Mouse (Mus musculus) lung, postnatal 4 days (tissue): ENCODE results near the gene Lyl1.

ENCODE experiments used
- DNase-seq, 2 experiments: peaks; one replicate each; pipeline ENCODE4 v3.0.0; 2021

Gene Lyl1

DNA sequence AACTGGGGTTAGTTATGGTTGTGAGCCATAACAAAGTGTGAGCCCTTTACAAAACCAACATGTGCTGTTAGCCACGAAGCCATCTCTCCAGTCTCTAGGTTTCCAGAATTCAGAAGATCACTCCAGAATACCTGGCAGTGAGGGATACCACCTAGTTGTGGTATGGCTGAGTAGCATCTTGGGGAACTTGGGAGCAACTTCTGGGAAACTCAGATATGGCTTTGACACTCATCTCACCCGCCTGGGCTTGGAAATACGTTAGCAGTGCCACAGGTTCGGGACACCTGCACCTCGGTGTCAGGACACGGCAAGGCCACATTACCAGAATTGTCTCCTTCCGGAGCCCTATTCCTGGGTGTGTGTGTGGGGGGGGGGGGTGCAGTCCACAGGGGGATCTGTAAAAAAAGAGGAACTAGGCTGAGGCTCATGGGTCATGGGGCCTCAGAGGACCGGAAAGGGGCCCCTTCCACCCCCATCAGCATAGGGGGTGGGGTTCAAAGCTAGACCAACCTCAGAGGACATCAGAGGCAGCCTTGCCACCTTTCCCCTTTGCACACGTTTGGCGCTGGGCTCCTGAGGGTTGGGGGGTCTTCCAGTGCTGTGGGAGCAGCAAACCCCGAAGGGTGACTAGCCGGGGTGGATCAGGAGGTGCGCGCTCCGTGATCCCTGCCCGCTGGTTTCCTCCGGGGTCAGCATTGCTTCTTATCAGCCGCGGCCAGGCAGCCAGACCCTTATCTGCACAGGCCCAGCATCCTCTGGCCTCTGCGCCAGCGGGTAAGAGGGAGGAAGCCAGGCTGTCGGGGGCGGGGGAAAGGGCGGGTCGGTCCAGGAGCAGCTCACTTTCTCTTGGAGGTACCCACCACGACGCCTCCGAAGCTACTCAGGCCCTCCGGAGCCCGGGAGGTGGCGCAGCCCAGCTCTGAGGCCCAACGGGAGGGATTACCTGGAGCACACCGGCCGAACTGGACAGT is at the start of gene Lyl1:
Gene Lyl1, plus strand, starts transcription at position 517 of the 971 bp plus-strand sequence.
- peak; percentile 87 to 92 for DNase-seq

DNA sequence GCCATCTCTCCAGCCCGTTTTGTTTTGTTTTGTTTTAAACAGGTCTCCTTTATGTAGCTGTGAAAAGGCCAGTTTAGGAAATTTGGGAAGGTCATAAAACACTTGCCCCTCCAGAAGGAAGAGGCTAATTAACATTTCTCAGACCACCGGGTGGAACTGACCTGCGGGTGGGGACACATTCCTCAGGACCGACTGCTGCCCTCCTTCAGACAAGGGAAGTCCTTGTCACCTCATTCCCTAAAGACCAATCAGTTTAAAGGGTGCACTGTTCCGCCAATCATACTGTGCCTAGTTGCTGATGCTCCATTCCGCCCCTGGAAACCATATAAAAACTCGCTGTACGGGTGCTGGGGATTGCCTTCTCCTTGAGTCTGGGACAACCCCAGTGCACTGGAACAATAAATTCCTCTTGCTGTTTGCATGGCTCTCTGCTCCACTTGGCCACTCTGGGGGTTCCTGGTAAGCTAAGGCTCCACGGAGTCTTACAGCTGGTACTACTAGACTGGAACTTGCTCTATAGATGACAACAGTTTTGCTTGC is 48.1 kb upstream of the Lyl1 start:
- no peak for DNase-seq

DNA sequence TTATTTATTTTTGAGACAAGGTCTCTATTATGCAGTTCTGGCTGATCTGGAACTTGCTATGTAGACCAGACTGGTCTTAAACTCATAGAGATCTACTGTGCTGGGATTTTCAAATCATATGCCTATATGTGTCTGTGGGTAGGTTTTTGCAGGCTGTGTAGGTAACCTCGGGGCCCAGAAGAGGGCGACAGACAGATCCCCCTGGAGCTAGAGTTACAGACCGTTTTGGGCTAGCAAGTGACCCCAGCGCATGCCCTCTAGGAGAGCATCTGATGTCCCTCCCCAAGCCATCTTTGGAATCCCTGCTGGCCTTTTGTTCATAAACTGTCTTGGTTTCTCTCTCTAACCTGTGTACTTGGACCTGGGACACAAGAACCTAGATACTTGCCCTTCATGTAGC is 46.7 kb upstream of the Lyl1 start:
- peak in 1 of 2 experiments; percentile 54 for DNase-seq

DNA sequence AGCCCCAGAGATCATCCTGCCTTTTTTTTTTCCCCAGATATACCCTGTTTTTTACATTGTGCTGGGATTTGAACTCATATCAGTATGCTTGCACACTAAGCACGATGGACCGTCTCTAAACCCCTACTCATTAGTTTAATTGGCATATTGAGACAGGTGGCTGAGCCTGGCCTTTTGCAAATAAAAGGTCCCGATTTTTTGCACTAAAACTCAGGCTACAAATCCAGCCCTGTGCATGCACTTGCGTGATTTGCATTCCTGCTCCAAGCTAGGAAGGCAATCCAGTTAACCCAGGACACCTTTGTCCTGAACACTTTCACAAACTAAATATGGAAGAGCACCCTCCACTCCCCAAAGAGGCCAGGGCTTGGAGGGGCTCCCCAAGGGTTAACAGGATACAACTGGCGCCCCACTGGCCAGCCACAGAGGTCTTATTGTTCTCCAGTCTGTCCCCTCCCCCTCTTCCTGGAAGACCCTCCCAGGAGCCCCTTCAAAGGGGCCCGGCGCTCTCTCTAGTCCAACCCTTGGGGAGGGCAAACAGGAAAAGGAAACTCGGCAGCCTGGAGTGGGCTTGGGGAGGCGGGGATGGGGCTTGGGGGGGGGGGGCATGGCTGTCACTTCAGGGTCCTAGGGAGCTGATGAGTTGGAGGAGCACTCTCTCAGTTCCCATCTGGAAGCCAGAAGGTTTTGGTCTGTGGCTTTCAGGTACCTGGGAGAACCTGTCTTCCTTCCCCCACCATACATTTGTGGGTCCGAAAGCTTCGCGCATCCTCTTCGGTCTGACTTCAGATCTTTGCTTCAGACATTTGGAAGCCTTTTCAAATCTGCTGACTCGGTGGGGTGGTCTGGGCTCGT is 45.7 kb upstream of the Lyl1 start:
- peak; percentile 64 to 83 for DNase-seq

DNA sequence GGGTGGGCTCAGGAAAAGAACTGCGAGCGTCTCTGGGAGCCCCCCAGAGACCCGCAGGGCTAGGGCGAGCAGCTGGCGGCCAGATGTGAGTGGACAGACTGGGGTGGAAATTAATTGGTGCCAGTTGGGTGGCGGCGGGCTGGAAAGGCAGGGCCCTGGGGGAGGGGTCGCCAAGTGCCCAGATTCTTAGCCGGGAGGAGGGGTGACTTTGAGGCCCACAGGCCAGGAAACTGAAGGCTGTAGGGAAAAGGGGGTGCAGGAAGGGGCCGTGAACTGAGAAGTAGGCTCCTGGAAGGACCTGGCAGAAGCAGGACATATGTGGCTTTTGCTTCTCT is 45.1 kb upstream of the Lyl1 start:
- peak; percentile 59 to 61 for DNase-seq

DNA sequence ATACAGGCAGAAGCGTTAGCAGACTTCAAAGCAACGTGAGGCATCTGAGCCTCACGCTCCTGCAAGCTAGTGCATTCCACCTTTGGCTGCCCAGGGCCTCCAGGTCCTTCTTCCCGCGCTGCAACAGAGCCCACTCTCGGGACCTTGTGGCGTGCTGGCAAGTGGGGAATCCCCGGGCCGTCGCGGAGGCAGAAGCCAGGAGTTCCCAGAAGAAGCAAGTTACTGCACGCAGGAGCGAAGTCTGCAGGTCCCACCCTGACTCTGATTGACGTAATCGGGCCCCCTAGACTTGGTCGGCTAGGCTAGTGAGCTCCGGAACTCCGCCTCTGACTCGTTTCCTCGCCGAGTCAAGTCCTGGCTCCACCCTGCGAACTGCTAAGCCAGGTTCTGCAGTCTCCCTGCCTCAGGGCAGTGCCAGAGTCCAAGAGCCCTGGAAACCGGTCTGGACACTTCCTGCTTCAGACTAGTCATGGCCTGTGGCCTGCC is 44.6 kb upstream of the Lyl1 start:
- DNase-seq = peak; percentile 91 to 95

DNA sequence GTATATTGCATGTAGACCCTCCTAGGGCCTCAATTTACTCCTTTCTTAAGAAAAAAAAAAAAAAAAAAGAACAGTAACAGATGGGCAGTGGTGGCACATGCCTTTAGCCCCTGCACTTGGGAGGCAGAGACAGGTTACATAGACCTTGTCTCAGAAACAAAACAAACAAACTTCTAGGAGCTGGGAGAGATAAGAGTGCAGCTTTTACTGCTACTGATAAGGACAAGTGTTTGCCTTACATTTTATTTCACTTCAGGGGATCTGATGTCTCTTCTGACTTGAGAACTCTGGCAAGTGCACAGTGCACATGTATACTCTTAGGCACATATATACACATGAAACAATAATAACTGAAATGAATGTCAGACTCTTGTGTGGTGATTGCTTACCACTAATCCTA is 44.1 kb upstream of the Lyl1 start:
- DNase-seq = no peak

DNA sequence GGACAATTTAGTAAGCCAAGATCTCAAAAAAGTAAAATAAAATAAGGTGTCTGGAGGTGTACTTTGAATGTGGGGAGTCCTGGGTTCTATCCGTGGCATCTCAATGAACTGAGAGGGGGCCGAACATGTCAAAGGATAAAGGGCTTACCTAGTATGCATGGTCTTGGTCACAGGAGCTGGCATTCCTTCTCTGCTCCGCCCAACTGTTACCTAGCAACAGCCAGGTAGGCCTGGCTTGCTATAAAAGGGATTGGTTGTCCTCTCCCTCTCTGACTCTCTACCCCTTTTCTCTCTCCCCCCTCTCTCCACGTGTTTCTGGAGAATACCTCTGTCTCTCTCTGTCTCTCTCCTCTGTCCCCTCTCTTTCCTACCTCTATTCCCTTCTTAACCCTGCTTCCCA is 43.6 kb upstream of the Lyl1 start:
- peak in 1 of 2 experiments; percentile 37 for DNase-seq

DNA sequence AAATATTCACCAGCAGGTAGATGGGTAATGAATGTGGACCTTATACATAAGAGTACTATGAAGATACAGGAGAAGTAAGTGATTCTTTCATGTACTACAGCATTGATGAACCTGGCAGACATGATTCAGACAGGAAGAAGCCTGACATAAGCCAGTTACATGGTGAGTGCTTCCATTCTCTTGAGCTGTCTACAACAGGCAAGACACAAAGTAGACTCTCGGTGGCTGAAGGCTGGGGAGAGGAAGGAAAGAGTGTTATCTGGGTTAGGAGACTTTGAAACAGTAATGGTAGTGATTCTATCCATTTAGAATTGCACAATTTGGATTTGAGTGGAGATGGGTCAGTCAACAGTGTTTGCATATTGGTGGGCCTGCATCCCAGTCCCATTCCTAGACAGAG is 42.3 kb upstream of the Lyl1 start:
- no peak for DNase-seq

DNA sequence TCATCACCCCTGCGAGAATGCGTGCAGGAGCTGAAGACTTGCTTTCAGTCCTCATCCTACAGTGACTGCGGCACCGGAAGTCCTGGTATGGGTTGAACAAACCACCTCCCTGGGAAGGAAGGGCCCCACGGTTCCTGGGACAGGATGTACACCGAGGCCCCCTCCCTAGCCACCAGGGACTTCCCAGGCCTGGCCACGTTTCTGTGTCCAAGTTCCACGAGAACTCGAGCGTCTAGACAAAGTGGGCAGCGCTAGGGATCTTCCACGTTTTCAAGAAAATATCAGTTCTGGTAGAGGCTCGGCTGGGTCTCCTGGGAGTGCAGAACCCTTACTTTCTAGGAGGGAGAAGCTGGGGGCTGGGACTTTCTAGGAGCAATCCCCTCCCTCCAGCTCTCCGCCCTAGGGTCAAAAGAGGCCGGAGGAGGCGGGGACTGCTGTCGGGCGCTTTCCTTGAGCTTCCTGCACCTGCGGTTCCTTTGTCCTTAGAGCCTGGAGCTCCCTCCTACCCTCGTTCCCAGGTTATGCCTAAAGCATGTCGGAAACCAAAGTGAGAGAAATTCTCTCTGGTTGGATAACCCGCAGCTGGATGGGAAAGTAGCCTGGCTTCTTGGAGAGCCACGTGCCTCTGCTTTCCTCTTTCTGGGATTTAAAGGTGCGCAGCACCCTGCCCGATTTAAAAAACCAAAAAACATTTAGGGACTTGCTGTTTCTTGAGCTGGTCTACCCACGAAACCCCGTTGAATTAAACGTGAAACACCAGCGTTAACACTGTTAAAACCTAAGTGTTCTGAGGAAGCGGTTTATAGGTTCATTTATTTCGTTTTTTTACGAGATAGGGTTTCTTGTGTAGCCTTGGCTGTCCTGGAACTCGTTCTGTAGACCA is 41.1 kb upstream of the Lyl1 start:
- peak; percentile 80 to 86 for DNase-seq

DNA sequence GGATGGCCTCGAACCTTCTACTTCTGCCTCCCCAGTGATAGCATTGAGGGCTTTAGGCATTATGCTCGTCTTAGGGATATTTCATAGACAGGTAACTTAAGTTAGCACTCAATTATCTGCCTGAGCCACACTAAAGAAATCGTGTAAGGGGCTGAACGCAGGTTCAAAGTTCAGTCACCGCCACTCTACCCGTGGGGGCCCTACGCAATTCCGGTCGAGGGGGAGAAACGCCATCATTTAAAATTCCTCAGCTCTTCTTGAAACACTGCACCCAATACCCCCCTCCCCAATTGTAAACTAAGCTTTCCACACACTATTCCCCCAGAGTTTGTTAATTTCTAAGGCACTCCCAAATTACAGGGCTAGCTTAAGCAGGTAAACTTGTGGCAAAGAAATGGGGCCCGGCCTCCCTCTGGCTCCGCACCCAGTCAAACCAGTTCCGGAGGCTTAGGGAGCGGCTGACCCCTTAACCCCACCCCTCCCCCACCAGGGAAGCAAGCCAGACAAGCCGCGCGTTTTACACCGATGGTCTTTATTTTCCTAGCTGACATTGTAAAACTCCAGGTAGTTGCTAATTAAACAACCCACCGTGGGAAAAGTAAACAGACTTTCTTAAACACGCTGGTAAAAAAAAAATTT is 40.3 kb upstream of the Lyl1 start:
- DNase-seq = peak; percentile 81 to 83

DNA sequence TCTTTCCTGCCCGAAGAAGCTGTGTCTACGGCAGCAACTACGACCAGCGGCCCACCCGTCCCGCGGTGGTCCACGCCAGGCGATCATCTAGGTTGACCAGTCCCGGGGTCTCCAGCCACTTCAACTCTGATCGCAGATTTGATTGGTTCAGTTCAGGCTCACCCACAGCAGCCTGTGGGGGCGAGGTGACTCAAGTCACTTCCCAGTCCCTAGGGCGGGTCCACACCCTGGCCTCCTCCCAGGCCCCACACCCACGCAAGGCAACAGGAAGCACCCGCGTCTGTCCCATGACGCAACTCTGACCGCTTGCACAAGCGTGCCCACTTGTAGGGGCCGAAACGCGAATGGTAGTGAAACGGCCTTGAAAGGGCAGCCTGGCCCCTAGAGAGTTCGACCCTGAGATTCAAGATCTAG is 39.8 kb upstream of the Lyl1 start:
- peak; percentile 96 to 97 for DNase-seq

DNA sequence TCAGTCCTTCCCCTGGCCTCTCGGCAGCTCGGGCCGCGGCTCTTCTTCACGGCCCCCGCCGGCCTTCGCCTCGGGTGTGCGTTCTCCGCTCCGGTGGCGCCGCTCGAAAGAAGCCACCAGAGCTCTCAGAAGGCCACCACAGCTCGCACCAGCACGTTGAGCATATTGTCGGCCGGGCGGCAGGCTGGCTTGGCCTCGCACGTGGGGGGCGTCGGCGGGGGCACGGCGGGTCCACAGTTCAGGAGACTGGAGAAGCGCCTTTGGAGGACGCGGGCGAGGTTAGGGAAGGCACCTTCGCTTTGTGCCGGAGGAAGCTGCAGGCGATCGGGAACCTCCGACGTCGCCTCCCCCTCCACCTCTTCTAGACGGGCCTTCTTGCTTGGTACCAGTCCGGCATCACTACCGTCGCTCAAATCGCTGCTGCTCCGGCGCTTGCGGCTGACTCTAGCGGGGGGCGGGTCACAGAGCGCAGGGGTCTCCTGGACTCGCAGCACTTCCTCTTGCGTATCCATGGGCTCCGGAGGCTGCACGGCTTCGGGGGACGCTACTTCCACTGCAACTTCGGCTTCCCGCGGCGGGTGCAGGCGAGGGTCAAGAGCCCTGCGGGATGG is 39.2 kb upstream of the Lyl1 start:
- DNase-seq = peak; percentile 71 to 75

DNA sequence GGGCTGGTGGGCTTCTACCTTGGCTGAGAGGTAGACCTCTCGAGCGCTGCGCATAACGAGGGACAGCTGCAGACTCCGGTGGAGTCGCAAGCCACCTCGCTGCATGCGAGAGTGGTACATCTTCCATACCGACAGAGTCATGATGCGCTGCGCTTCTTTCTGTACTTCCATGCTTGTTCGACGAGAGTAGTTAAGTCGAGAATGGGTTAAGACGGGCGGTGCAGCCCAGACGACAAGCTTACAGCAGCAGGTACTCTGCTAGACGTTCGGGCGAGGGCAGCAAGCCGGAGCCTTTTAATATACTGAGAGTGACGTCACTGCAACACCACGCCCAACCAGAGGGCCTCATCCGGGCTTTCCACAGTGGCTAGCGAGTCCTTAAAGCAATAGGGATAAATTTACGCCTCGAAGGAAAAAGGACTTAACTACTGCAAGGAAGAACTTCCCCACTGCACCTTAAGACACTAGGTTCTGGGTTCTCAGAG is 38.6 kb upstream of the Lyl1 start, which contains the start of gene Ier2:
Gene Ier2, minus strand, starts transcription at position 272 of the 485 bp plus-strand sequence.
- peak; percentile 97 for DNase-seq

DNA sequence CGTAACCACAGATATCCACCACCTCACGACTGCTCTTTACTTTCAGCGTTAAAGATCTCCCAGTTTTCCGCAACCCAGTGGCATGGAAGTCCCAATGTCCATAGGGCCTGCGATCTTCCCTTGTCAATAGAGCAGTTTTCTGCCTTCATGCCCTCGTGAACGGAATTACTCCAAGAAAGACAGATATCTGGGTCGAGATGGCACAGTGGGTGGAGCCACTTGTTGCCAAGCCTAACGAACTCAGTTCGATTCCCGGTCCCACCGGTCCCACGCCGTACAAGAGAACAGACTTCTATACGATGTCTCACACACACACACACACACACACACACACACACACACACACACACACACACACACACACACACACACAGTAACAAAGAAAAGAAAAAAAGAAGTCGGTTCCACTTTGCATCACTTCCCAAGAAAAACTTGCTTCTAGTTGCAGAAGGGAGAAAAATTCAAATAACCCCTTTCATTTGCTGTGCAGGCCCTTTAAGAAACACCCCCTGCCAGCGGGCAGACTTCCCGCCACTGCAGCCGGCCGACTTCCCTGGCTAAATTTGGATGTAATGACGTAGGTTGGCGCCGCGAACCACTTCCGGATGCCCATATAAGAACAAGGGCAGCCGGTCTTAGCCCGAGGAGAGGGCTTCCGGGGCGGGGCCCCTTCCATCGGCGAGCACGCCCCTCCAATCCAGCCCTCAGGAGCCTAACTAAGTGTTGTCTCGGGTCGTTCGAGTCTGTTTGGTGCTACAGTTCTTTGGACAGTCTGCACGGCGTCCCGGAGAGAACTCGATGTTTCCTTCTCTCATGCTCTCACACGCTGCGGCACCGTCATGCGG is 37.6 kb upstream of the Lyl1 start:
- DNase-seq = peak; percentile 98 to 99

DNA sequence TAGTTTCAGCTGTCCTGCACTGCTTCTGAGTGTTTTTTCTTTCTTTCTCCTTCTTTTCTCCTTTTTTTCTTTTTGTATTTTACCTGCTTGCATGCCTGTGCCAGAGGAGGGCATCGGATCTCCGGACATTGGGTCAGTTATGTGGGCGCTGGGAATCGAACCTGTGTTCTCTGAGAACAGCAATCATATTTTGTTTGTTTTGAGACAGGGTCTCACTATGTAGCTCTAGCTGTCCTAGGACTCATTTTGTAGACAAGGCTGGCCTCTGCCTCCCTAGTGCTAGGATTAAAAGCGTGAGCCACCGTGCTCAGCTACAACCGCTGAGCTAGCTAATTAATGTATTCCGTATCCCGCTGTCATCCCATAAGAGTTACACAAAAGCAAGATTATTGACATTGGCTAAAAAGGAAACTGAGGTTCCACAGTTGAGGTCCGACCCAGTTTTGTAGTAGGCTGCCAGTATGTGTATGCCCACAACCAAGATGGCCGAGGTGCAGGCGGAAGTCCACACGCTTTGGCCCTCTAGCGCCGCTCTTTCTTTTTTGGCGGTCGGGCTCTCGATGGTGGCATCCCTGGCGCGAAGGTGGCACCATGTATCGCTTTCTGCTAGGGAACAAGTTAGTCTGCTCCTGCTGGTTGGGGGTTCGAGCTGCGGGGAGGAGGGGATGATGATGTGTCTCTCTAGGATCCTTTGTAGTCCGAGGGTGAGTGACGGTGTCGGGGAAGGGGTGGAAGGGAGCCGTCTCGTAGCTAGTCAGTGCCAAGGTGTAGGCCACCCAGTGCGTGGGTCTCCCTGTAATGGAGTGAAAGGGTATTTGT is 36.5 kb upstream of the Lyl1 start:
- DNase-seq = peak; percentile 87 to 88

DNA sequence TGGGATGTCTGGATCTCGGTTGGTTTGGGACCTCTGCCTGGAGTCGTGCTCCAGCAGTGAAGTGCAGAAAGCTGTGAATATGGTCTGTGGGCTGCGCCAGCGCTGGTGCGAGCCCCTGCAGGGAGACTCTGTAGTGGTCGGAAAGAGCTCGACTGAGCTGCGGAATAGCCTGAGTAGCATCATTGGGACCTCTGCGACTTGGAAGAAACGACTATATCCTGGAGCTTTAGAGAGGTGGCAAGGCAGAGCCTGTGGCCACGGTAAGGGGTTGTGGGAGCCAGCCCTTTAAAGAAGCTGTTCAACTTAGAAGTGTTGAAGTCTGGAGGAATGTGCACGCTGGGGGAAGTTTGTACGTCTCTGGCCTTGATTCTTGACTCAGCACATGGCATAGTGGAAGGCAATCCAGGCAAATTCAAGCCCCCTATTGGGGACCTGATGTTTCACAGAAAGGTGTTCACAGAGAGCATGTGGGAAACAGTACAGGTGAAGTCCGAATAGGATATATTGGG is 35.8 kb upstream of the Lyl1 start:
- DNase-seq = no peak

DNA sequence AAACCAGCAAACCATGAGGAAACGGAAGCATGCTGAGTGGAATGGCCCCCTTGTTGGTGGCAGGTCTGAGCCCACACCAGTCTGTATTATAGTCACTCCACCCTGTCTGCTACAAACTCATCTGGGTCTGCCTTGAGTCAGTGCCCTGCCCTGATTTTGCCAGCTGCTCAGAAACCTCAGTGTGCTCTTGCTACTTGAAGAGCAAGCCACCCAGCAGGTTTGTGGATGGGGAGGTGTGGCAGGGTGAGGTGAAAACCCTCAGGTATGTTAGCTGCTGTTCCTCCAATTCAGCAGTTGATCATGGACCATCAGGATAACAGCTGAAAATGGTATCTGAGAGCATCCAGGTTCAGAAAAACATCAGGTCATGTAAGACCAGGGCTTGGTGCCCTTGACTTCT is 33.2 kb upstream of the Lyl1 start:
- DNase-seq = peak in 1 of 2 experiments; percentile 37
